Mouse (Mus musculus): Measurements from ENCODE around the gene Dlg1. TPM values are rescaled to one million over a fixed set of nuclear protein-coding genes. Genes with fewer than 3 reads are reported as not detected.

The Dlg1 gene
- polyA plus RNA-seq, 1 experiment, result 24.6 TPM

DNA sequence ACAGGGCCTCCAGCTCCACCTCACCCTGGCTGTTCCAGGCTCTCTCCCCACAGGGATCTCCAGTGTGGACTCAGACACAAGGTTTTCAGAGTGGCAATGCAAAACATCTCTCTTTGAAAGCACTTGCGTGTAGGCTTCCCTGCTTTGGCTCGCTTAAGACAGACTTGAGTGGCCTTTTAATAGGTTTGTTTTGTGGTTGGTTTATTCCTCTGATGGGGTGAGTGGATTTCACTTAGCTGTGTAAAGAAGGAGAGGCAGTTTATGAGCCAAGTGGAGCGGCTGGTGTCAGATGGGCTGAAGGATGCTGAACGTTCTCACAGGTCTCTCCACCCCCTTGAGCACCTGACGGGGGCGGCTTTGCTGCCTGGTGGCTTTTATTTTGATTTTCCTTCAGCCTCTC lies 40.1 kb upstream of the Dlg1 start:
- DNase-seq, result no peak
- no peaks in the 10 kb centered on the region for H3K4me1 ChIP-seq (ENCODE audit: control insufficient read depth, insufficient read depth, low read length)
- WGBS, result 57% methylated on average over 6 of the region's 6 CpGs

DNA sequence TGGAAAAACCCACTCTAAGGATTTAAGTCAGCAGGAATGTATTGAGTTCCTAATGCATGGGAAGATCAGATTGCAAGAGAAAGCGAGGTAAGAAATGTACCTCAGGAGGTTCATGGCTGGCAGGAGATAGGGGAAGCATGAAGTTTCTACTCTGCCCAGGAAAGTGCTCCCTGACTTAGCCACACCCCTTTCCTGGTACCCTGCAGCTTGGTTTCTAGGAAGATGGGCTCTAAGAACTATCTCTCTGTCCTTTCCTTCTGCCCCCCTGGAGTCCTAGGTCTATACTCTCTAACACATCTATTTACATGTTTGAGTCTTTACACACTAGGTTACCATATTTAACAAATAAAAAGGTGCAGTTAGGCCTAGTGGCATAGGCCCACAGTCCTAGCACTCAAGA lies 38.5 kb upstream of the Dlg1 start:
- H3K27me3 ChIP-seq (replicated peaks; ENCODE audit: control insufficient read depth, insufficient read depth, low read length), result no peaks in the 10 kb centered on the region
- no peaks in the 10 kb centered on the region for H3K36me3 ChIP-seq (ENCODE audit: control insufficient read depth, insufficient read depth, low read length)
- TF ChIP-seq CTCF (conservative IDR thresholded peaks at IDR 0.05; ENCODE audit: insufficient read depth, insufficient read length, low read depth, low read length) (no peak), POLR2A (IDR thresholded peaks at IDR 0.05; ENCODE audit: low read depth, low read length) (no peak)
- no peak for DNase-seq
- no peak overlapping the region for H3K4me3 ChIP-seq (ENCODE audit: insufficient read depth, low read depth, low read length)
- no peaks in the 10 kb centered on the region for H3K4me1 ChIP-seq (ENCODE audit: control insufficient read depth, insufficient read depth, low read length)
- H3K27ac ChIP-seq (ENCODE audit: insufficient read depth, low read depth, low read length), result no peak overlapping the region
- 70% methylated on average over 1 of the region's 1 CpGs for WGBS

More for the DNA sequence above, 40.1 kb upstream of the Dlg1 start:
- no peak for TF ChIP-seq CTCF (conservative IDR thresholded peaks at IDR 0.05; ENCODE audit: insufficient read depth, insufficient read length, low read depth, low read length)
- no peak for TF ChIP-seq POLR2A (IDR thresholded peaks at IDR 0.05; ENCODE audit: low read depth, low read length)
- H3K27ac ChIP-seq (ENCODE audit: insufficient read depth, low read depth, low read length), result no peak overlapping the region
- no peaks in the 10 kb centered on the region for H3K27me3 ChIP-seq (replicated peaks; ENCODE audit: control insufficient read depth, insufficient read depth, low read length)
- no peaks in the 10 kb centered on the region for H3K36me3 ChIP-seq (ENCODE audit: control insufficient read depth, insufficient read depth, low read length)
- no peak overlapping the region for H3K4me3 ChIP-seq (ENCODE audit: insufficient read depth, low read depth, low read length)

DNA sequence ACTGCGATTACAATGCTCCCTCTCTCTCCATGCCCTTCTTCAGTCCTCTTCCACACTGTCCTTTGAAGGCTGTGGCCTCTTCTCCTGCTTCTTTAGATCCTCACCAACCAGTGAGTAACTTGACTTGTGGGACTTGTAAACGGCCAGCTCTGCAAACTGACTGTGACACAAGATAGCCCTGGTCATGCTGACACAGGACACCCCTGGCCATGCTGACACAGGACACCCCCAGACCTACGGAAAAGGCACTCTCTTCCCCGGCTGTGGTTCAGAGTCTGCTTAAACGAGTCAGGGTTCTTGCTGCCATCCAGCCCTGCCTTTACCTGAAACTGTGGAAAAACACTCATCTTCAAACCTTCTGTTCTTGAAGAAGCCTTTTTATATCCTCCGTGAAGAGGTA lies 36.9 kb upstream of the Dlg1 start:
- Histone ChIP-seq H3K4me3 (ENCODE audit: insufficient read depth, low read depth, low read length) (no peak overlapping the region), H3K27me3 (replicated peaks; ENCODE audit: control insufficient read depth, insufficient read depth, low read length) (no peaks in the 10 kb centered on the region), H3K4me1 (ENCODE audit: control insufficient read depth, insufficient read depth, low read length) (no peaks in the 10 kb centered on the region), H3K27ac (ENCODE audit: insufficient read depth, low read depth, low read length) (no peak overlapping the region), H3K36me3 (ENCODE audit: control insufficient read depth, insufficient read depth, low read length) (no peaks in the 10 kb centered on the region)
- no peak for DNase-seq
- WGBS, result 73% methylated on average over 6 of the region's 6 CpGs
- TF ChIP-seq CTCF (conservative IDR thresholded peaks at IDR 0.05; ENCODE audit: insufficient read depth, insufficient read length, low read depth, low read length) (no peak), POLR2A (IDR thresholded peaks at IDR 0.05; ENCODE audit: low read depth, low read length) (no peak)

DNA sequence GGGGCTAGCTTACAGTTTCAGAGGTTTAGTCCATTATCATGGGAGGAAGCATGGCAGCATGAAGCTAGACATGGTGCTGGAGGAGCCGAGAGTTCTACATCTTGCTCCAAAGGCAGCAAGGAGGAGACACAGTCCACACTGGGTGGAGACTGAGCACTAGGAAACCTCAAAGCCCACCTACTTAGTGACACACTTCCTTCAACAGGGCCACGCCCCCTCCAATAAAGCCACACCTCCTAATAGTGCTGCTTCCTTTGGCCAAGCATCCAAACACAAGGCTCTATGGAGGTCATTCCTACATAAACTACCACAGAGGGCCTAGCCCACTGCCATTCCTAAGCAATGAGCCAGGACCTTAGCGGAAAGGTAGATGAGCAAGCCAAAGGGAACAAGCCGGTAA lies 32.9 kb upstream of the Dlg1 start:
- H3K4me3 ChIP-seq (ENCODE audit: insufficient read depth, low read depth, low read length), result no peak overlapping the region
- 98% methylated on average over 4 of the region's 4 CpGs for WGBS

DNA sequence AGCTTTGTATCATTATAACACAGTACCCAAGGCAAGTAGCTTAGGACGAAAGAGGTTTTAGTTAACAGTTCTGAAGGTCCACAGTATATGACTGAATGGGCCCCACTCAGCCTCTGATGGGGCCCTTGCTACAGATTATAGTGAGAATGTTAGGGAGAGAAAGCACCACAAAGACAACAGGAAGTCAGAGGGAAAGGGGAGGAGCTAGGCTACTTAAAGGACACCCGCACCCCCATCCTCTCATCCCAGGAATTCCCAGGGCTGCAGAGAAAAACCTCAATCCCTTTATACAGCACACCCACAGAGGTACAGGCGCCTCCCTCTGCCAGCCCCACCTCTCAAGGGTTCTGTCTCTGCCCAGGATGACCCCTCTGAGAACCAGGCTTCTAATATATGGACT lies 32.2 kb upstream of the Dlg1 start:
- H3K27me3 ChIP-seq (replicated peaks; ENCODE audit: control insufficient read depth, insufficient read depth, low read length), result no peaks in the 10 kb centered on the region
- no peak overlapping the region for H3K4me3 ChIP-seq (ENCODE audit: insufficient read depth, low read depth, low read length)
- no peaks in the 10 kb centered on the region for H3K36me3 ChIP-seq (ENCODE audit: control insufficient read depth, insufficient read depth, low read length)
- no peaks in the 10 kb centered on the region for H3K4me1 ChIP-seq (ENCODE audit: control insufficient read depth, insufficient read depth, low read length)
- DNase-seq, result no peak
- TF ChIP-seq POLR2A (IDR thresholded peaks at IDR 0.05; ENCODE audit: low read depth, low read length), result no peak
- TF ChIP-seq CTCF (conservative IDR thresholded peaks at IDR 0.05; ENCODE audit: insufficient read depth, insufficient read length, low read depth, low read length), result no peak
- 90% methylated on average over 3 of the region's 3 CpGs for WGBS
- H3K27ac ChIP-seq (ENCODE audit: insufficient read depth, low read depth, low read length), result no peak overlapping the region

More for the DNA sequence above, 32.9 kb upstream of the Dlg1 start:
- no peak for DNase-seq
- no peaks in the 10 kb centered on the region for H3K36me3 ChIP-seq (ENCODE audit: control insufficient read depth, insufficient read depth, low read length)
- TF ChIP-seq POLR2A (IDR thresholded peaks at IDR 0.05; ENCODE audit: low read depth, low read length) (no peak), CTCF (conservative IDR thresholded peaks at IDR 0.05; ENCODE audit: insufficient read depth, insufficient read length, low read depth, low read length) (no peak)
- no peaks in the 10 kb centered on the region for H3K27me3 ChIP-seq (replicated peaks; ENCODE audit: control insufficient read depth, insufficient read depth, low read length)
- no peak overlapping the region for H3K27ac ChIP-seq (ENCODE audit: insufficient read depth, low read depth, low read length)
- H3K4me1 ChIP-seq (ENCODE audit: control insufficient read depth, insufficient read depth, low read length), result no peaks in the 10 kb centered on the region

DNA sequence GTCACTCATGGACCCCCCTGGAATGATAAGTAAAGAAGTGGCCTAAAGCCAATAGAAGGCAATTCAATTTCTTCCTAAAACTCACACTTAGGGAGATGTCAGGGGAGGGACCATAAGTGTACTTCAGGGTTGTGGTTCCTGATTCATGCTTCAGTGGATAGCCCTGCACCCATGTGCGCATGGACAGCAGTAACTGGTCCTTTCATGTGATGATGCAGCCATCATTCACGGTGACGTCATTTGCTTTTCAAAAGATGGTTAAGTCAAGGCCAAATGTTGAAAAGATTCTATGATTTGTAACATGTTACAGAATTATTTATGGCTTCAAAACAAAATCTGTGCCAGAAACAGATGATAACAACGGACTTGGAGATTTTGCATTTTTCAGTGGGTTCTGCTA lies 28.9 kb upstream of the Dlg1 start:
- DNase-seq, result no peak
- TF ChIP-seq CTCF (conservative IDR thresholded peaks at IDR 0.05; ENCODE audit: insufficient read depth, insufficient read length, low read depth, low read length) (no peak), POLR2A (IDR thresholded peaks at IDR 0.05; ENCODE audit: low read depth, low read length) (no peak)
- Histone ChIP-seq H3K27me3 (replicated peaks; ENCODE audit: control insufficient read depth, insufficient read depth, low read length) (no peaks in the 10 kb centered on the region), H3K4me1 (ENCODE audit: control insufficient read depth, insufficient read depth, low read length) (no peaks in the 10 kb centered on the region), H3K36me3 (ENCODE audit: control insufficient read depth, insufficient read depth, low read length) (no peaks in the 10 kb centered on the region), H3K27ac (ENCODE audit: insufficient read depth, low read depth, low read length) (no peak overlapping the region), H3K4me3 (ENCODE audit: insufficient read depth, low read depth, low read length) (no peak overlapping the region)
- 91% methylated on average over 4 of the region's 4 CpGs for WGBS

DNA sequence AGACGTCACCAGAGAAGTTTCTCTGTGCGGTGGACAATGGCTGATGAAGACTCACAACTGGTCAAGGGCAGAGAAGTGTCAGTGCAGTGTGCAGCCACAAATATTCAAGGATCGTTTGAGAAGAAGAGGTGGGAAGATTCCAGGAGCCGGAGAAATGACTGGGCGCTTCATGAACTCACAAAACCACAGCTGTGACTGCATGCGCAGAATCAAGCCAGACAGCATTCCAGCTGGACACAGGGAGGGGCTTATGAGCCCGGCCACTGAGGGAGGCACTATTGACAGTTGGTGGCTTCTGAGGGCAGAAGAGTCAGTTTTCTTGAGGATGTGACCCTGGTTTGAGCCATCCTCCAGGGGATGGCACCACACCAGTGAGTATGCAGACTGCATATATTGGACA lies 24.9 kb upstream of the Dlg1 start:
- H3K4me3 ChIP-seq (ENCODE audit: insufficient read depth, low read depth, low read length), result no peak overlapping the region
- 44% methylated on average over 7 of the region's 7 CpGs for WGBS
- H3K4me1 ChIP-seq (ENCODE audit: control insufficient read depth, insufficient read depth, low read length), result no peaks in the 10 kb centered on the region
- H3K27me3 ChIP-seq (replicated peaks; ENCODE audit: control insufficient read depth, insufficient read depth, low read length), result no peaks in the 10 kb centered on the region
- no peak overlapping the region for H3K27ac ChIP-seq (ENCODE audit: insufficient read depth, low read depth, low read length)
- DNase-seq, result peak; percentile 29
- H3K36me3 ChIP-seq (ENCODE audit: control insufficient read depth, insufficient read depth, low read length), result no peaks in the 10 kb centered on the region
- TF ChIP-seq CTCF (conservative IDR thresholded peaks at IDR 0.05; ENCODE audit: insufficient read depth, insufficient read length, low read depth, low read length), result no peak
- TF ChIP-seq POLR2A (IDR thresholded peaks at IDR 0.05; ENCODE audit: low read depth, low read length), result no peak

DNA sequence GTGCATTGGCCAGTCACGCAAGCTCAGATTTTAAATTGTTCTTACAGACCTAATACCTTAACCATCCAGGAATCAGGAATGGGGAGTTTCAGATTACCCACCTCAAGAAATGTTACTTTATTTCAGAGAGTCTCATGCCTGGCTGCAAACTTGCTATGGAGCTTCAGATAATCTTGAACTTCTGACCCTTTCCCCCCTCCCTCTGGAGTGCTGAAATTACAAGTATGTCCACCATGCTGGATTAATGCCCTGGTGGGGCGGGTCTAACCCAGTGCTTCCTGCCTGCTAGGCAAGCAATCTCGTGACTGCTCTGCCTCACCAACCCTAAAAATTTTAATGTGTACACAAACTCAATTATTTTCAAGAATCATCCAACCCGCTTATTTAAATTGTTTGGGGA lies 23.3 kb upstream of the Dlg1 start:
- no peaks in the 10 kb centered on the region for H3K36me3 ChIP-seq (ENCODE audit: control insufficient read depth, insufficient read depth, low read length)
- TF ChIP-seq POLR2A (IDR thresholded peaks at IDR 0.05; ENCODE audit: low read depth, low read length), result no peak
- no peak for TF ChIP-seq CTCF (conservative IDR thresholded peaks at IDR 0.05; ENCODE audit: insufficient read depth, insufficient read length, low read depth, low read length)
- no peaks in the 10 kb centered on the region for H3K27me3 ChIP-seq (replicated peaks; ENCODE audit: control insufficient read depth, insufficient read depth, low read length)
- DNase-seq, result peak; percentile 65
- H3K4me3 ChIP-seq (ENCODE audit: insufficient read depth, low read depth, low read length), result no peak overlapping the region
- 53% methylated on average over 4 of the region's 4 CpGs for WGBS
- no peaks in the 10 kb centered on the region for H3K4me1 ChIP-seq (ENCODE audit: control insufficient read depth, insufficient read depth, low read length)
- no peak overlapping the region for H3K27ac ChIP-seq (ENCODE audit: insufficient read depth, low read depth, low read length)
